Mouse (Mus musculus): ENCODE data around the gene P4ha2. TPM values are rescaled to one million over a fixed set of nuclear protein-coding genes. Genes with fewer than 3 reads are reported as not detected.

Gene P4ha2
- polyA plus RNA-seq, 1 experiment, result 3.6 TPM

- H3K4me3 ChIP-seq (ENCODE audit: insufficient read depth, low read depth, low read length), result no peak overlapping the region
- H3K4me1 ChIP-seq (ENCODE audit: control insufficient read depth, insufficient read depth, insufficient read length, low read length), result peaks cover 14% of the 10 kb centered on the region
- no peak overlapping the region for H3K27ac ChIP-seq (replicated peaks; ENCODE audit: low read depth, low read length)
Measured at GRCm38 (mm10) chr11:54064412-54064978, 35.4 kb upstream of the P4ha2 start.

GRCm38 (mm10) chr11:54065106-54065914 lies 34.6 kb upstream of the P4ha2 start:
- H3K4me3 ChIP-seq (ENCODE audit: insufficient read depth, low read depth, low read length), result no peak overlapping the region
- H3K4me1 ChIP-seq (ENCODE audit: control insufficient read depth, insufficient read depth, insufficient read length, low read length), result peaks cover 11% of the 10 kb centered on the region
- H3K27ac ChIP-seq (replicated peaks; ENCODE audit: low read depth, low read length), result no peak overlapping the region

- H3K4me3 ChIP-seq (ENCODE audit: insufficient read depth, low read depth, low read length), result no peak overlapping the region
- peaks cover 9% of the 10 kb centered on the region for H3K4me1 ChIP-seq (ENCODE audit: control insufficient read depth, insufficient read depth, insufficient read length, low read length)
- no peak overlapping the region for H3K27ac ChIP-seq (replicated peaks; ENCODE audit: low read depth, low read length)
Measured at GRCm38 (mm10) chr11:54065915-54066178, 34.0 kb upstream of the P4ha2 start.

- peaks cover 12% of the 10 kb centered on the region for H3K4me1 ChIP-seq (ENCODE audit: control insufficient read depth, insufficient read depth, insufficient read length, low read length)
- no peak overlapping the region for H3K4me3 ChIP-seq (ENCODE audit: insufficient read depth, low read depth, low read length)
- no peak overlapping the region for H3K27ac ChIP-seq (replicated peaks; ENCODE audit: low read depth, low read length)
Measured at GRCm38 (mm10) chr11:54066400-54066799, 33.5 kb upstream of the P4ha2 start.

GRCm38 (mm10) chr11:54067318-54067995 lies 32.4 kb upstream of the P4ha2 start:
- H3K4me3 ChIP-seq (ENCODE audit: insufficient read depth, low read depth, low read length), result peak overlapping the region; percentile 54
- peaks cover 10% of the 10 kb centered on the region for H3K4me1 ChIP-seq (ENCODE audit: control insufficient read depth, insufficient read depth, insufficient read length, low read length)
- no peak overlapping the region for H3K27ac ChIP-seq (replicated peaks; ENCODE audit: low read depth, low read length)

- peak overlapping the region; percentile 57 for H3K27ac ChIP-seq (replicated peaks; ENCODE audit: low read depth, low read length)
- H3K4me3 ChIP-seq (ENCODE audit: insufficient read depth, low read depth, low read length), result peak overlapping the region; percentile 54
- H3K4me1 ChIP-seq (ENCODE audit: control insufficient read depth, insufficient read depth, insufficient read length, low read length), result peaks cover 12% of the 10 kb centered on the region
Measured at GRCm38 (mm10) chr11:54067996-54068519, 31.8 kb upstream of the P4ha2 start.

- H3K27ac ChIP-seq (replicated peaks; ENCODE audit: low read depth, low read length), result peak within 1 kb of the TSS; percentile 57
- H3K4me3 ChIP-seq (ENCODE audit: insufficient read depth, low read depth, low read length), result peak within 1 kb of the TSS; percentile 54
- peaks cover 14% of the 10 kb centered on the region for H3K4me1 ChIP-seq (ENCODE audit: control insufficient read depth, insufficient read depth, insufficient read length, low read length)
Measured at GRCm38 (mm10) chr11:54068520-54069371, 31.1 kb upstream of the P4ha2 start, which contains the start of gene Pdlim4. TSS of gene Pdlim4 (minus strand) at chr11:54069014.

GRCm38 (mm10) chr11:54071726-54072445 lies 28.0 kb upstream of the P4ha2 start:
- Histone ChIP-seq H3K4me3 (ENCODE audit: insufficient read depth, low read depth, low read length) (no peak overlapping the region), H3K27ac (replicated peaks; ENCODE audit: low read depth, low read length) (no peak overlapping the region), H3K4me1 (ENCODE audit: control insufficient read depth, insufficient read depth, insufficient read length, low read length) (peaks cover 14% of the 10 kb centered on the region)

- Histone ChIP-seq H3K4me3 (ENCODE audit: insufficient read depth, low read depth, low read length) (no peak overlapping the region), H3K27ac (replicated peaks; ENCODE audit: low read depth, low read length) (no peak overlapping the region), H3K4me1 (ENCODE audit: control insufficient read depth, insufficient read depth, insufficient read length, low read length) (peaks cover 14% of the 10 kb centered on the region)
Measured at GRCm38 (mm10) chr11:54073291-54073690, 26.6 kb upstream of the P4ha2 start.

GRCm38 (mm10) chr11:54075353-54075752 lies 24.5 kb upstream of the P4ha2 start:
- H3K27ac ChIP-seq (replicated peaks; ENCODE audit: low read depth, low read length), result no peak overlapping the region
- H3K4me1 ChIP-seq (ENCODE audit: control insufficient read depth, insufficient read depth, insufficient read length, low read length), result peaks cover 14% of the 10 kb centered on the region
- H3K4me3 ChIP-seq (ENCODE audit: insufficient read depth, low read depth, low read length), result no peak overlapping the region

- Histone ChIP-seq H3K4me3 (ENCODE audit: insufficient read depth, low read depth, low read length) (no peak overlapping the region), H3K4me1 (ENCODE audit: control insufficient read depth, insufficient read depth, insufficient read length, low read length) (peaks cover 14% of the 10 kb centered on the region), H3K27ac (replicated peaks; ENCODE audit: low read depth, low read length) (no peak overlapping the region)
Measured at GRCm38 (mm10) chr11:54076101-54076500, 23.8 kb upstream of the P4ha2 start.

- no peak overlapping the region for H3K27ac ChIP-seq (replicated peaks; ENCODE audit: low read depth, low read length)
- no peak overlapping the region for H3K4me3 ChIP-seq (ENCODE audit: insufficient read depth, low read depth, low read length)
- H3K4me1 ChIP-seq (ENCODE audit: control insufficient read depth, insufficient read depth, insufficient read length, low read length), result no peaks in the 10 kb centered on the region
Measured at GRCm38 (mm10) chr11:54080435-54080834, 19.5 kb upstream of the P4ha2 start.

- Histone ChIP-seq H3K27ac (replicated peaks; ENCODE audit: low read depth, low read length) (no peak overlapping the region), H3K4me1 (ENCODE audit: control insufficient read depth, insufficient read depth, insufficient read length, low read length) (no peaks in the 10 kb centered on the region), H3K4me3 (ENCODE audit: insufficient read depth, low read depth, low read length) (no peak overlapping the region)
Measured at GRCm38 (mm10) chr11:54082725-54083124, 17.2 kb upstream of the P4ha2 start.

GRCm38 (mm10) chr11:54084976-54085375 lies 14.9 kb upstream of the P4ha2 start:
- Histone ChIP-seq H3K4me3 (ENCODE audit: insufficient read depth, low read depth, low read length) (no peak overlapping the region), H3K27ac (replicated peaks; ENCODE audit: low read depth, low read length) (no peak overlapping the region), H3K4me1 (ENCODE audit: control insufficient read depth, insufficient read depth, insufficient read length, low read length) (no peaks in the 10 kb centered on the region)

Measured in brown adipose tissue, adult 24 weeks (tissue).